Mouse (Mus musculus): ENCODE results near the gene Cnr1. TPM values are rescaled to one million over a fixed set of nuclear protein-coding genes. Genes with fewer than 3 reads are reported as not detected.

Gene Cnr1
- total and polyA plus RNA-seq, 3 experiments: not detected

- Histone ChIP-seq H3K27me3 (ENCODE audit: control insufficient read depth in 1 of 2, insufficient read depth in 2 of 2, low read length in 2 of 2) (no peaks in the 10 kb centered on the region; a peak in 2 of 4 replicates), H3K36me3 (ENCODE audit: control insufficient read depth in 1 of 2, insufficient read depth in 2 of 2, low read length in 2 of 2) (no peaks in the 10 kb centered on the region), H3K79me2 (ENCODE audit: control insufficient read depth, insufficient read depth, low read length, poor library complexity) (no peaks in the 10 kb centered on the region), H3K4me1 (ENCODE audit: control insufficient read depth in 1 of 2, insufficient read depth in 2 of 2, low read length in 2 of 2) (no peaks in the 10 kb centered on the region), H3K27ac (ENCODE audit: control insufficient read depth, low read depth, low read length) (no peak overlapping the region), H3K9ac (ENCODE audit: control insufficient read depth, low read depth, low read length, poor library complexity, severe bottlenecking) (no peak overlapping the region), H3K9me3 (replicated peaks; ENCODE audit: insufficient read depth, low read length) (no peaks in the 10 kb centered on the region), H3K4me3 (ENCODE audit: control insufficient read depth in 1 of 2, insufficient read depth in 1 of 2, low read depth in 2 of 2, low read length in 2 of 2) (no peak overlapping the region)
- DNase-seq (ENCODE audit: low read depth, low spot score): no peak
- no peak for TF ChIP-seq SMC3 (IDR thresholded peaks at IDR 0.05; ENCODE audit: low read depth, low read length)
- TF ChIP-seq GATA1 (IDR thresholded peaks at IDR 0.05; ENCODE audit: low read depth, low read length): no peak
- TF ChIP-seq ZC3H11A (IDR thresholded peaks at IDR 0.05; ENCODE audit: low read depth, low read length): no peak
- no peak for TF ChIP-seq MAX (IDR thresholded peaks at IDR 0.05; ENCODE audit: low read length)
- TF ChIP-seq MAFK (IDR thresholded peaks at IDR 0.05; ENCODE audit: borderline replicate concordance, low read depth, low read length): no peak
- TF ChIP-seq BHLHE40 (IDR thresholded peaks at IDR 0.05; ENCODE audit: borderline replicate concordance, low read depth, low read length): no peak
- TF ChIP-seq POLR2AphosphoS5 (IDR thresholded peaks at IDR 0.05; ENCODE audit: borderline replicate concordance, low read depth, low read length): no peak
- TF ChIP-seq MXI1 (IDR thresholded peaks at IDR 0.05; ENCODE audit: low read depth, low read length): no peak
Measured at GRCm38 (mm10) chr4:33924889-33925245, 474 bp downstream of the Cnr1 start.

- TF ChIP-seq CHD2 (IDR thresholded peaks at IDR 0.05; ENCODE audit: low read length) (no peak), GATA1 (IDR thresholded peaks at IDR 0.05; ENCODE audit: low read depth, low read length) (no peak), TCF12 (IDR thresholded peaks at IDR 0.05; ENCODE audit: low read depth, low read length) (no peak), MAX (IDR thresholded peaks at IDR 0.05; ENCODE audit: low read length) (no peak), MYC (IDR thresholded peaks at IDR 0.05; ENCODE audit: low read depth, low read length) (no peak), UBTF (IDR thresholded peaks at IDR 0.05; ENCODE audit: borderline replicate concordance, insufficient read depth, low read depth, low read length) (no peak), ETS1 (IDR thresholded peaks at IDR 0.05; ENCODE audit: low read depth, low read length) (no peak), HCFC1 (IDR thresholded peaks at IDR 0.05; ENCODE audit: low read depth, low read length) (no peak), KAT2A (conservative IDR thresholded peaks at IDR 0.05; ENCODE audit: low read depth, low read length) (no peak), SMC3 (IDR thresholded peaks at IDR 0.05; ENCODE audit: low read depth, low read length) (no peak)
- no peak overlapping the region for H3K27ac ChIP-seq (ENCODE audit: control insufficient read depth, low read depth, low read length)
- no peak overlapping the region for H3K9ac ChIP-seq (ENCODE audit: control insufficient read depth, low read depth, low read length, poor library complexity, severe bottlenecking)
- no peaks in the 10 kb centered on the region for H3K4me1 ChIP-seq (ENCODE audit: control insufficient read depth in 1 of 2, insufficient read depth in 2 of 2, low read length in 2 of 2)
- no peaks in the 10 kb centered on the region for H3K79me2 ChIP-seq (ENCODE audit: control insufficient read depth, insufficient read depth, low read length, poor library complexity)
- no peaks in the 10 kb centered on the region for H3K36me3 ChIP-seq (ENCODE audit: control insufficient read depth in 1 of 2, insufficient read depth in 2 of 2, low read length in 2 of 2)
- H3K9me3 ChIP-seq (replicated peaks; ENCODE audit: insufficient read depth, low read length): no peaks in the 10 kb centered on the region
- DNase-seq (ENCODE audit: low read depth, low spot score): no peak
- no peak overlapping the region for H3K4me3 ChIP-seq (ENCODE audit: control insufficient read depth in 1 of 2, insufficient read depth in 1 of 2, low read depth in 2 of 2, low read length in 2 of 2)
- H3K27me3 ChIP-seq (ENCODE audit: control insufficient read depth in 1 of 2, insufficient read depth in 2 of 2, low read length in 2 of 2): no peaks in the 10 kb centered on the region; a peak in 2 of 4 replicates
Measured at GRCm38 (mm10) chr4:33925489-33925888, 1.1 kb downstream of the Cnr1 start.

GRCm38 (mm10) chr4:33926010-33926409 is 1.6 kb downstream of the Cnr1 start:
- TF ChIP-seq ETS1 (IDR thresholded peaks at IDR 0.05; ENCODE audit: low read depth, low read length) (no peak), MAX (IDR thresholded peaks at IDR 0.05; ENCODE audit: low read length) (no peak), UBTF (IDR thresholded peaks at IDR 0.05; ENCODE audit: borderline replicate concordance, insufficient read depth, low read depth, low read length) (no peak), POLR2A (IDR thresholded peaks at IDR 0.05; ENCODE audit: control insufficient read depth in 1 of 2, insufficient read depth in 1 of 2, low read depth in 1 of 2, low read length in 2 of 2, poor library complexity in 1 of 2) (no peak), RAD21 (IDR thresholded peaks at IDR 0.05; ENCODE audit: low read depth, low read length) (no peak)
- no peaks in the 10 kb centered on the region; a peak in 2 of 4 replicates for H3K27me3 ChIP-seq (ENCODE audit: control insufficient read depth in 1 of 2, insufficient read depth in 2 of 2, low read length in 2 of 2)

More at GRCm38 (mm10) chr4:33926010-33926409, 1.6 kb downstream of the Cnr1 start:
- Histone ChIP-seq H3K4me1 (ENCODE audit: control insufficient read depth in 1 of 2, insufficient read depth in 2 of 2, low read length in 2 of 2) (no peaks in the 10 kb centered on the region), H3K9me3 (replicated peaks; ENCODE audit: insufficient read depth, low read length) (no peaks in the 10 kb centered on the region), H3K9ac (ENCODE audit: control insufficient read depth, low read depth, low read length, poor library complexity, severe bottlenecking) (no peak overlapping the region), H3K79me2 (ENCODE audit: control insufficient read depth, insufficient read depth, low read length, poor library complexity) (no peaks in the 10 kb centered on the region), H3K27ac (ENCODE audit: control insufficient read depth, low read depth, low read length) (no peak overlapping the region), H3K36me3 (ENCODE audit: control insufficient read depth in 1 of 2, insufficient read depth in 2 of 2, low read length in 2 of 2) (no peaks in the 10 kb centered on the region), H3K4me3 (ENCODE audit: control insufficient read depth in 1 of 2, insufficient read depth in 1 of 2, low read depth in 2 of 2, low read length in 2 of 2) (no peak overlapping the region)
- no peak for DNase-seq (ENCODE audit: low read depth, low spot score)
